Mouse (Mus musculus) gastrocnemius, postnatal 25 days (tissue): ENCODE measurements around the gene Tpm4. TPM values are rescaled to one million over a fixed set of nuclear protein-coding genes. Genes with fewer than 3 reads are reported as not detected.

Experiments used
- DNase-seq: peaks from one replicate; pipeline ENCODE4 v3.0.0; 2022
- total RNA-seq, 2 experiments: library from RNA; stranded (reverse); gene quantifications; 1 replicate in 1 of 2; 2 replicates in 1 of 2; pipeline ENCODE4 v1.2.3; 2021

The Tpm4 gene
- total RNA-seq, 2 experiments from 2014 or later = 41.3 to 53.8 TPM

GRCm38 (mm10) chr8:72138456-72138855 lies 3.7 kb downstream of the Tpm4 start:
- DNase-seq = no peak

- no peak for DNase-seq
These were observed 8.6 kb downstream of the Tpm4 start for GRCm38 (mm10) chr8:72143256-72143824.

GRCm38 (mm10) chr8:72144345-72144975 lies 9.7 kb downstream of the Tpm4 start:
- no peak for DNase-seq

GRCm38 (mm10) chr8:72145511-72145910 lies 10.7 kb downstream of the Tpm4 start:
- no peak for DNase-seq

- DNase-seq = no peak
These were observed 11.3 kb downstream of the Tpm4 start for GRCm38 (mm10) chr8:72146056-72146455.

GRCm38 (mm10) chr8:72146556-72146955 lies 11.8 kb downstream of the Tpm4 start:
- DNase-seq = no peak

GRCm38 (mm10) chr8:72147266-72147665 lies 12.5 kb downstream of the Tpm4 start:
- DNase-seq = no peak

- DNase-seq = no peak
These were observed 14.3 kb downstream of the Tpm4 start for GRCm38 (mm10) chr8:72149056-72149455.

GRCm38 (mm10) chr8:72151418-72152078 lies 16.8 kb downstream of the Tpm4 start:
- no peak for DNase-seq

GRCm38 (mm10) chr8:72153382-72153781 lies 18.6 kb downstream of the Tpm4 start:
- no peak for DNase-seq

- no peak for DNase-seq
These were observed 23.3 kb downstream of the Tpm4 start for GRCm38 (mm10) chr8:72158096-72158495.

- no peak for DNase-seq
These were observed 24.0 kb downstream of the Tpm4 start for GRCm38 (mm10) chr8:72158726-72159125.

- no peak for DNase-seq
These were observed 25.2 kb downstream of the Tpm4 start for GRCm38 (mm10) chr8:72160007-72160406.

GRCm38 (mm10) chr8:72160707-72161697 lies 26.2 kb downstream of the Tpm4 start, which contains the start of gene Rab8a:
Rab8a (plus strand) TSS chr8:72161200.
- peak; percentile 100 for DNase-seq

GRCm38 (mm10) chr8:72162821-72163220 lies 28.0 kb downstream of the Tpm4 start:
- DNase-seq = no peak

GRCm38 (mm10) chr8:72169098-72169668 lies 34.4 kb downstream of the Tpm4 start:
- DNase-seq = no peak

- DNase-seq = no peak
These were observed 35.0 kb downstream of the Tpm4 start for GRCm38 (mm10) chr8:72169681-72170249.

- DNase-seq = peak; percentile 22
These were observed 42.7 kb downstream of the Tpm4 start for GRCm38 (mm10) chr8:72177346-72177925.

GRCm38 (mm10) chr8:72183554-72184202 lies 48.9 kb downstream of the Tpm4 start:
- no peak for DNase-seq

- DNase-seq = peak; percentile 53
These were observed 53.1 kb downstream of the Tpm4 start for GRCm38 (mm10) chr8:72187793-72188331.
